In the genomic region with DNA sequence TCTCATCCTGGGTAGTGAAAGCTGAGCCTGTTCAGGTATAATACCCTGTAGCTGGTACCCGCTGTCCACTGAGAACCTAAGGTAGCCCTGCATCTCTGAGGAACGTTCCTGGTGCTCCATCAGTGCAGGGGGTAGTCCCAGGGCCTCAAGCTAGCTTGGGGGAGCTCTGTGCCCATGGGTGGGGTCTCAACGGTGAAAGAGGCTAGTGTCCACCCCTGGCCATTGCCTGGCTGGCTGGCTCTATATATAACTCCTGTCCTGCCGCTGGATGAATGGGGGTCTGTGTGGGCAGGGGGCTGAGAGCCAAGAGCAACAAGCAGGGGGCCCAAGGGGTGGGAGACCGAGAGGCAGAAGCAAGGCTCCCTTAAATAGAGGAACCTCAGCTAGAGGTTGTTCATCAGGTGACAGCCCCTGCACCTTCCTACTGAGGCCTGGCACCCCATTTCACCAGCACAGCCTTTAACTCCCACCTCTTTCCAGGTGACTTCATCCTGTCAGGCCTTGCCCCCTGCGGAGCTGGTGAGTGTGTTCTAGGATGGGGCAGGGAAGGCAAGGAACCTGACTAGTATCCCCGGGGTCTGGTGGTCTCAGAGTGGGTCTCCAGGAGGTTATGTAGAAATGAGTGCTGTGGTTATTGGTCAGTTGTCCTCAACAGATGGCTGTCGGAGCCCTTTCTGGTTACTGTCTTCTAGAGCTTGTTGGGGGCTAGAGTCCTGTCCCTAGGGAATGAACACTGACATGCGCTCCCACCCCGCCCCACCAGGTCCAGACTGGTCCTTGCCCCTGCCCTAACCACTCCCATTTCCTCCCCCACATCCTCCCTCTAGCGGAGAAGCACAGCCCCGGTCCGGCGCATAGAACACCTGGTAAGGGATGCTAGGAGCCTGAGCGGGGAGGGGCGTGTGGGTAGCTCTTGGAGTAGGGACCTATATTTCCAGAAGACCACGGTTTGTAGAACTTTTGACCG, we compare ENCODE assay signal across 8 mouse cellular contexts. TPM values are rescaled to one million over a fixed set of nuclear protein-coding genes. Genes with fewer than 3 reads are reported as not detected.
DNase-seq lines count a peak whose midpoint lies in the region; ATAC-seq and TF ChIP-seq lines count a peak whose summit lies in the region.

No protein-coding gene starts in this region.

- no peaks in the 10 kb centered on the region for H3K9me3 ChIP-seq in lung, embryonic 14.5 days (ENCODE audit: low read depth, low read length)
- H3K9me3 ChIP-seq in limb, embryonic 13.5 days = no peaks in the 10 kb centered on the region

- peak; percentile 30 for DNase-seq in lung, embryonic 14.5 days
- DNase-seq in lung, postnatal 14 days = no peak
- peak; percentile 66 to 72 for DNase-seq in cerebellum, postnatal 10 days
- peak; percentile 52 for DNase-seq in heart, postnatal 10 days
- no peak for DNase-seq in left cerebral cortex, adult 9 months (ENCODE audit: low spot score in 2 of 2)
- no peak for DNase-seq in adrenal gland, adult 8-10 months

- peak overlapping the region; percentile 24; the same call in 1 of the 2 replicates for H3K27ac ChIP-seq in lung, embryonic 14.5 days (ENCODE audit: low read depth)
- H3K27ac ChIP-seq in limb, embryonic 13.5 days = peak overlapping the region; percentile 98
- no peak overlapping the region for H3K27ac ChIP-seq in small intestine, adult 2 months (ENCODE audit: insufficient read depth, low read depth, low read length)

- H3K4me1 ChIP-seq in lung, embryonic 14.5 days (ENCODE audit: insufficient read depth) = peaks cover 46% of the 10 kb centered on the region
- peaks cover 83% of the 10 kb centered on the region for H3K4me1 ChIP-seq in limb, embryonic 13.5 days
- peaks cover 42% of the 10 kb centered on the region for H3K4me1 ChIP-seq in small intestine, adult 2 months (ENCODE audit: control insufficient read depth, insufficient read depth, insufficient read length, low read length)

- peak overlapping the region; percentile 24; the same call in 1 of the 2 replicates for H3K4me3 ChIP-seq in lung, embryonic 14.5 days (ENCODE audit: low read depth, low read length)
- H3K4me3 ChIP-seq in limb, embryonic 13.5 days = peak overlapping the region; percentile 46
- H3K4me3 ChIP-seq in small intestine, adult 2 months (ENCODE audit: low read depth, low read length) = peak overlapping the region; percentile 65

- no peak for TF ChIP-seq POLR2A in small intestine, adult 2 months (IDR thresholded peaks at IDR 0.05; ENCODE audit: low read depth, low read length)

- intact Hi-C loops in heart, postnatal 10 days (cut with DNase I) = loop anchor here (5.0 kb wide), 1 partner anchor 41 kb away; no protein-coding TSS in a partner anchor

- H3K4me2 ChIP-seq in lung, embryonic 14.5 days = peak overlapping the region; percentile 54
- peak overlapping the region; percentile 83 for H3K4me2 ChIP-seq in limb, embryonic 13.5 days (replicated peaks)

- ATAC-seq in lung, embryonic 14.5 days (ENCODE audit: insufficient read depth) = no peak
- ATAC-seq in limb, embryonic 13.5 days (ENCODE audit: low FRiP score, low read depth) = peak; percentile 34

- 35% methylated on average over 18 of the region's 18 CpGs for WGBS in lung, embryonic 14.5 days
- 26% methylated on average over 18 of the region's 18 CpGs for WGBS in limb, embryonic 13.5 days
- 25% methylated on average over 18 of the region's 18 CpGs for WGBS in small intestine, adult 2 months

- peaks cover 60% of the 10 kb centered on the region for H3K36me3 ChIP-seq in lung, embryonic 14.5 days (ENCODE audit: insufficient read depth)
- peaks cover 46% of the 10 kb centered on the region for H3K36me3 ChIP-seq in limb, embryonic 13.5 days
- H3K36me3 ChIP-seq in small intestine, adult 2 months (ENCODE audit: control insufficient read depth, insufficient read depth, low read length) = no peaks in the 10 kb centered on the region

- H3K27me3 ChIP-seq in lung, embryonic 14.5 days (ENCODE audit: insufficient read depth, low read length) = no peaks in the 10 kb centered on the region
- peaks cover 9% of the 10 kb centered on the region; the same call in 1 of the 2 replicates for H3K27me3 ChIP-seq in limb, embryonic 13.5 days
- H3K27me3 ChIP-seq in small intestine, adult 2 months (ENCODE audit: control insufficient read depth, insufficient read depth, low read length) = no peaks in the 10 kb centered on the region

- H3K9ac ChIP-seq in lung, embryonic 14.5 days = no peak overlapping the region
- peak overlapping the region; percentile 46 for H3K9ac ChIP-seq in limb, embryonic 13.5 days

- peak; percentile 46 for TF ChIP-seq CTCF in lung, embryonic 14.5 days (IDR thresholded peaks at IDR 0.05; ENCODE audit: low read depth)
- TF ChIP-seq CTCF in small intestine, adult 2 months (IDR thresholded peaks at IDR 0.05; ENCODE audit: extremely low read depth, insufficient read length, insufficient replicate concordance, low read depth, low read length) = no peak

RNA-seq across cellular contexts. Expression of a gene that starts 5.8 kb away (rescaled TPM):
- polyA plus RNA-seq in lung, embryonic 14.5 days (2014; fragmentation: Nextera tagmentation; extraction: Ambion mirVana) = 48.3 and 56.9 TPM in 2 replicates
- 100 to 1,000 TPM in 1 of 2 experiments, 10 to 100 TPM in 1; 95.1 to 108 TPM for total RNA-seq in heart, postnatal 10 days (2021)
- polyA plus RNA-seq in limb, embryonic 13.5 days (2015; fragmentation: Nextera tagmentation; extraction: Ambion mirVana) = 39.8 and 45.3 TPM in 2 replicates
- polyA plus RNA-seq in small intestine, adult 2 months (2012; rRNA removed) = 26.4 and 42.5 TPM in 2 replicates
- 100 to 1,000 TPM in 2 of 4 experiments, 10 to 100 TPM in 2; 77.5 to 129 (median 107) TPM for total RNA-seq in adrenal gland, adult 8-10 months (2022)

RNA-seq across cellular contexts. Expression of a gene that starts 30.0 kb away (rescaled TPM):
- 11.5 and 13.6 TPM in 2 replicates for polyA plus RNA-seq in lung, embryonic 14.5 days (2014; fragmentation: Nextera tagmentation; extraction: Ambion mirVana)
- total RNA-seq in heart, postnatal 10 days (2021) = 10 to 100 TPM; 19.1 to 22.2 TPM
- polyA plus RNA-seq in limb, embryonic 13.5 days (2015; fragmentation: Nextera tagmentation; extraction: Ambion mirVana) = 22.9 and 23.2 TPM in 2 replicates
- 22.7 and 48.8 TPM in 2 replicates for polyA plus RNA-seq in small intestine, adult 2 months (2012; rRNA removed)
- 10 to 100 TPM; 46.6 to 70.4 (median 57.7) TPM for total RNA-seq in adrenal gland, adult 8-10 months (2022)

RNA-seq across cellular contexts. Expression of a gene that starts 32.5 kb away (rescaled TPM):
- 134 and 137 TPM in 2 replicates for polyA plus RNA-seq in lung, embryonic 14.5 days (2014; fragmentation: Nextera tagmentation; extraction: Ambion mirVana)
- 100 to 1,000 TPM; 149 to 154 TPM for total RNA-seq in heart, postnatal 10 days (2021)
- 118 and 120 TPM in 2 replicates for polyA plus RNA-seq in limb, embryonic 13.5 days (2015; fragmentation: Nextera tagmentation; extraction: Ambion mirVana)
- 22.7 and 54.7 TPM in 2 replicates for polyA plus RNA-seq in small intestine, adult 2 months (2012; rRNA removed)
- 100 to 1,000 TPM; 232 to 294 (median 272) TPM for total RNA-seq in adrenal gland, adult 8-10 months (2022)

RNA-seq across cellular contexts. Expression of a gene that starts 38.1 kb away (rescaled TPM):
- polyA plus RNA-seq in lung, embryonic 14.5 days (2014; fragmentation: Nextera tagmentation; extraction: Ambion mirVana) = 6.8 and 7.2 TPM in 2 replicates
- total RNA-seq in heart, postnatal 10 days (2021) = 10 to 100 TPM; 24.8 to 30.5 TPM
- 3.9 and 4.4 TPM in 2 replicates for polyA plus RNA-seq in limb, embryonic 13.5 days (2015; fragmentation: Nextera tagmentation; extraction: Ambion mirVana)
- 5.4 and 22.3 TPM in 2 replicates for polyA plus RNA-seq in small intestine, adult 2 months (2012; rRNA removed)
- 10 to 100 TPM; 37.0 to 63.8 (median 49.2) TPM for total RNA-seq in adrenal gland, adult 8-10 months (2022)

RNA-seq across cellular contexts. Expression of a gene that starts 44.3 kb away (rescaled TPM):
- polyA plus RNA-seq in lung, embryonic 14.5 days (2014; fragmentation: Nextera tagmentation; extraction: Ambion mirVana) = 0.16 and 0.19 TPM in 2 replicates
- total RNA-seq in heart, postnatal 10 days (2021) = under 1 TPM in 1 of 2 experiments, not detected in 1; 0.20 TPM
- 0.20 and 0.27 TPM in 2 replicates for polyA plus RNA-seq in limb, embryonic 13.5 days (2015; fragmentation: Nextera tagmentation; extraction: Ambion mirVana)
- 94.1 and 454 TPM in 2 replicates for polyA plus RNA-seq in small intestine, adult 2 months (2012; rRNA removed)
- total RNA-seq in adrenal gland, adult 8-10 months (2022) = under 1 TPM; 0.15 to 0.43 (median 0.26) TPM

Comparison
In these comparisons a context has a peak if more than half of its experiments do, and no peak if none do; other contexts are left out.
1. DNase-seq: peak in lung, embryonic 14.5 days (single experiment), cerebellum, postnatal 10 days (2 of 2) and heart, postnatal 10 days (2 of 2); none in lung, postnatal 14 days (single experiment), left cerebral cortex, adult 9 months (0 of 2) and adrenal gland, adult 8-10 months (single experiment).
2. Peak in every context shown above with its lines, with median percentiles within 50 percentile points of each other: H3K4me3 ChIP-seq.